Mouse (Mus musculus): Measurements from ENCODE around the gene Zmynd12. TPM values are rescaled to one million over a fixed set of nuclear protein-coding genes. Genes with fewer than 3 reads are reported as not detected.

Gene Zmynd12
- polyA plus RNA-seq, 1 experiment from 2014 or later: not detected

DNA sequence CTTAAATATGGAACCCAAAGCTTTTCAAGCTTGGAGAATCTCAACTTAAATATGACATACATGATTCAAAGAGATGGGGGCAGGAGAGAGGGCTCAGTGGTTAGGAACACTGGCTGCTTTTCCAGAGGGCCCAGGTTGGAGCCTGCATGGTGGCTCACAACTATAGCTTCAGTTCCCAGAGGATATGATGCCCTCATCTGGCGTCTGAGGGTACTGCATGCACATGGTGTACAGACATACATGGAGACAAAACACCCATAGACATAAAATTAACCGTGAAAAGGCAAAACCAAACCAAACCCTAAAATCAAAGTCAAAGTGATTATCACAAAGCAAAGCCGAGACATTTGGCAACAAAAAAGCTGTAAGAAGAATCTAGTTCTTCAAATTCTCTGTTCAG, 68.2 kb downstream of the Zmynd12 start:
- H3K27ac ChIP-seq (replicated peaks): no peak overlapping the region
- DNase-seq (ENCODE audit: low spot score): peak; percentile 30
- peaks cover 44% of the 10 kb centered on the region for H3K27me3 ChIP-seq (ENCODE audit: low read depth, poor library complexity, severe bottlenecking)
- no peaks in the 10 kb centered on the region for H3K36me3 ChIP-seq
- H3K9me3 ChIP-seq (replicated peaks): no peaks in the 10 kb centered on the region
- H3K4me3 ChIP-seq: no peak overlapping the region
- WGBS: 82% methylated on average over 3 of the region's 3 CpGs
- H3K4me1 ChIP-seq: peaks cover 17% of the 10 kb centered on the region

DNA sequence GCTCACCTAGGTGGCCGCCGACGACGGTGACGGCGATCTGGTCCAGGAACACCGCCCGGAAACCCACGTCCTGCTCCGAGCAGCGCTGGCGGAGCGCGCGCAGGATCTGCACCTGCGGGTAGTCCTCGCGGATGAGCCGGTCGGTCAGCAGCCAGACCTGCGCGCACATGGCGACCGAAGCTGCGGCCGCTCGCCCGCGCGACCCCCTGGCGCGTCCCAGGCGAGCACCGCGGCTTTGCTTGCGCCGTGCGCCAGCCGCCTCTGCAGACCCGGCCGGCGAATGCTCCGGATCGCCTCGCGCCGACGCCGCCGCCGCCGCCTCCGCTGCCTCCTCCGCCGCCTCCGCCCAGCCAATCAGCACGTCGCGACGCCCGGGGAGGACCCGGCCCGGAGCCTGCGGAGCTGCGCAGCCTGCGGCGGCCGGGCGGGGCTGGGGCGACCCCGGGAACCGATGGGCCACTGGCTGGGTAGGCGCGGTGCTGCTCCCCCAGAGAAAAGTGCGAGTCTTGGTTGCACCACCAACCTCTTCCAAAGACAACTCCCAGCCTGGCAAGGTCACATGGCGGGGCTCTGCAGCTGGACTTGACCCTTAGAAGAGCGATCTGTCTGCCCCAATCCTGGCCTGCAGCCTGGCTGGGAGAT, 69.8 kb downstream of the Zmynd12 start, which contains the start of gene Rimkla:
Rimkla (minus strand) TSS at position 338 of the 642 bp plus-strand sequence.
- H3K27ac ChIP-seq (replicated peaks): peak within 1 kb of the TSS; percentile 86
- DNase-seq (ENCODE audit: low spot score): peak; percentile 84
- H3K9me3 ChIP-seq (replicated peaks): no peaks in the 10 kb centered on the region
- peaks cover 17% of the 10 kb centered on the region for H3K4me1 ChIP-seq
- peak within 1 kb of the TSS; percentile 73 for H3K4me3 ChIP-seq
- peaks cover 49% of the 10 kb centered on the region for H3K27me3 ChIP-seq (ENCODE audit: low read depth, poor library complexity, severe bottlenecking)
- no peaks in the 10 kb centered on the region for H3K36me3 ChIP-seq
- under 1% methylated on average over 59 of the region's 77 CpGs for WGBS

DNA sequence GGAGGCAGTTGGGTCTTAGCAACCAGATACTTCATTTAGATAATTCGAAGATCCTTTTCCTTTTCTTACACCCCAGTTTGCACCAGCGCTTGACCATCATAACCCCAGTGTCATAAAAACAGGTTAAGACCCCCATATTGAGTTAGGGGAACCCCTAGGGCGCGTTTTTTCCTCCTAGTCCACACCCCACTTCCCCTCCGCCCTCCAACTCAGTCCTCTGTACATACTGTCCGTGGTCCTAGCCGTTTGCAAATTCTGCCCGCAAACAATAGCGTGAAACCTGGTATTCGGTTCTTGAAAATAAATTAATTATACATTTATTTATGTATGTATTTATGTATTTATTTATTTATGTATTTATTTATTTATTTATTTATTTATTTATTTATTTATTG, 70.3 kb downstream of the Zmynd12 start:
- WGBS: 36% methylated on average over 10 of the region's 10 CpGs
- peaks cover 17% of the 10 kb centered on the region for H3K4me1 ChIP-seq
- H3K27me3 ChIP-seq (ENCODE audit: low read depth, poor library complexity, severe bottlenecking): peaks cover 49% of the 10 kb centered on the region
- H3K27ac ChIP-seq (replicated peaks): peak overlapping the region; percentile 86
- H3K36me3 ChIP-seq: no peaks in the 10 kb centered on the region
- no peaks in the 10 kb centered on the region for H3K9me3 ChIP-seq (replicated peaks)
- no peak for DNase-seq (ENCODE audit: low spot score)
- peak overlapping the region; percentile 73 for H3K4me3 ChIP-seq

DNA sequence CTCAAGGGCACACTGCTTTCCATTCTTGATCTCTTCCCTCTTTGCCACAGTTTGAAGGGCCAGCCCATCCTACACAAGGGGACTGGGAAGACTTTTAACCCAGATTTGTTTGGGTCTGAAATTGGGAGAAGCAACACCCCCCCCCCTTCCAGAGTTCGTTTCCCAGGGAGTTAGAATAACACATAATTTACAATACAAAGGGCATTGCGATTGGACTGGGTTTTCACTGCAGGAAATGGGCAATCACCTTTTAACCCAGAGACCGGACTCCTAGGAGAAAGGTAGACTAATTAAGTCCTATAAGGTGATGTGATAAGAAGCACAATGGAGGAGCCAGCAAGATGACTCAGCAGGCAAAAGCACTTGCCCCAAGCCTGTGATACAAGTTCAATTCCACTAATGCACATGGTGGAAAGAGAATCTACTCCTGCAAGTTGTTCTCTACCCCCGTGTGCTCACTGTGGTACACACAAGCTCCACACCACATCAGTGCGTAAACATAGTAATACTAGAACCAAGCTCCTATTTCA, 75.8 kb downstream of the Zmynd12 start:
- 74% methylated on average over 5 of the region's 5 CpGs for WGBS
- H3K4me1 ChIP-seq: no peaks in the 10 kb centered on the region
- H3K27me3 ChIP-seq (ENCODE audit: low read depth, poor library complexity, severe bottlenecking): peaks cover 22% of the 10 kb centered on the region
- no peaks in the 10 kb centered on the region for H3K36me3 ChIP-seq
- DNase-seq (ENCODE audit: low spot score): no peak
- H3K9me3 ChIP-seq (replicated peaks): no peaks in the 10 kb centered on the region
- no peak overlapping the region for H3K27ac ChIP-seq (replicated peaks)
- no peak overlapping the region for H3K4me3 ChIP-seq

DNA sequence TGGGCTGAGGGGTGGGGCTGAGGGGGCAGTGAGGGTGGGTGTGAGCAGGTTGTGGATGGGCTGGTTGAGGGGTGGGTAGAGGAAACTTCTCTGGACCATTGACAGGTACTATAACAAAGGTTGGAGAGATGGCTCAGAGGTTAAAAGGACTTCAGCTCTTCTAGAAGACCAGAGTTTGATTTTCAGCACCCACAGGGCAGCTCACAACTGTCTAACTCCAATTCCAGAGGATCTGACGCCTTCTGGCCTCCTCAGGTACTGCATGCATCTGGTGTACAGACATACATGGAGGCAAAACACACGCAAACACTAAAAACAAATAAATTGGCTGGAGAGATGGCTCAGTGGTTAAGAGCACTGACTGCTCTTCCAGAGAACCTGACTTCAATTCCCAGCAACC, 89.0 kb downstream of the Zmynd12 start:
- Histone ChIP-seq H3K27ac (replicated peaks) (no peak overlapping the region), H3K36me3 (no peaks in the 10 kb centered on the region), H3K27me3 (ENCODE audit: low read depth, poor library complexity, severe bottlenecking) (no peaks in the 10 kb centered on the region), H3K4me1 (no peaks in the 10 kb centered on the region), H3K9me3 (replicated peaks) (no peaks in the 10 kb centered on the region), H3K4me3 (no peak overlapping the region)
- 63% methylated on average over 2 of the region's 2 CpGs for WGBS
- DNase-seq (ENCODE audit: low spot score): no peak

DNA sequence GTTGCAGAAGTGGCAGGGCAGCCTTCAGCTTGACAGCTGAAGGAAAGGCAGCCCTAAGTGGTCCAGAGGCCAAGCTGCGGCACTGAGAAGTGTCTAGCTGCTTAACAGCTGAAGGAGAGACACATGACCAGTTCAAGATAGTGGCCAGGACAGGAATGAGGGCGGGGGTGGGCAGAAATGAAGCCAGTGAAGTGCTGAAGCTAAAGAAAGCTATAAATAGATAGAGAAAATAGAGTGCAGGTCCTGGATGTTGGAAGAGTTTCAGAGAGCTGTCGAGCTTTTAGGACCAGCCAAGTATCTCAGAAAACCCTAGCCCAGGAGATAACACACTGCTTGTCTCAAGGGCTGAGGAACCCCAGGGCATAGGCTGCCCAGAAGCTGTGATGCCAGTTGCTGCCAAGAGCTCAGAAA, 90.1 kb downstream of the Zmynd12 start:
- 82% methylated on average over 3 of the region's 3 CpGs for WGBS

More for the DNA sequence above, 90.1 kb downstream of the Zmynd12 start:
- H3K9me3 ChIP-seq (replicated peaks): no peaks in the 10 kb centered on the region
- H3K36me3 ChIP-seq: no peaks in the 10 kb centered on the region
- H3K27ac ChIP-seq (replicated peaks): no peak overlapping the region
- no peak for DNase-seq (ENCODE audit: low spot score)
- no peak overlapping the region for H3K4me3 ChIP-seq
- no peaks in the 10 kb centered on the region for H3K27me3 ChIP-seq (ENCODE audit: low read depth, poor library complexity, severe bottlenecking)
- no peaks in the 10 kb centered on the region for H3K4me1 ChIP-seq

Other genes with a start within 250 kb of the Zmynd12 start
- 13.1 and 13.3 TPM in 2 replicates for gene Zfp691, start 248.6 kb upstream of the Zmynd12 start, polyA plus RNA-seq (2016; fragmentation: Nextera tagmentation; extraction: Ambion mirVana)
- 8.2 and 9.7 TPM in 2 replicates for gene Ermap, start 232.8 kb upstream of the Zmynd12 start, polyA plus RNA-seq (2016; fragmentation: Nextera tagmentation; extraction: Ambion mirVana)
- gene Svbp, start 227.5 kb upstream of the Zmynd12 start, polyA plus RNA-seq (2016; fragmentation: Nextera tagmentation; extraction: Ambion mirVana): 152 and 156 TPM in 2 replicates
- 0.09 TPM in 1 of 2 replicates, not detected in the other for gene Tmem269, start 204.6 kb upstream of the Zmynd12 start, polyA plus RNA-seq (2016; fragmentation: Nextera tagmentation; extraction: Ambion mirVana)
- gene AU022252, start 190.1 kb upstream of the Zmynd12 start, polyA plus RNA-seq (2016; fragmentation: Nextera tagmentation; extraction: Ambion mirVana): 37.3 and 41.3 TPM in 2 replicates
- 15.9 and 19.1 TPM in 2 replicates for gene P3h1, start 189.9 kb upstream of the Zmynd12 start, polyA plus RNA-seq (2016; fragmentation: Nextera tagmentation; extraction: Ambion mirVana)
- 0.12 and 0.17 TPM in 2 replicates for gene Cldn19, start 167.4 kb upstream of the Zmynd12 start, polyA plus RNA-seq (2016; fragmentation: Nextera tagmentation; extraction: Ambion mirVana)
- gene Ybx1, start 128.2 kb upstream of the Zmynd12 start, polyA plus RNA-seq (2016; fragmentation: Nextera tagmentation; extraction: Ambion mirVana): 1,019 and 1,063 TPM in 2 replicates
- gene Ppih, start 102.3 kb upstream of the Zmynd12 start, polyA plus RNA-seq (2016; fragmentation: Nextera tagmentation; extraction: Ambion mirVana): 133 and 150 TPM in 2 replicates
- gene Ccdc30, start 7.3 kb upstream of the Zmynd12 start, polyA plus RNA-seq (2016; fragmentation: Nextera tagmentation; extraction: Ambion mirVana): 9.0 and 9.1 TPM in 2 replicates
- gene Ppcs, start 394 bp upstream of the Zmynd12 start, polyA plus RNA-seq (2016; fragmentation: Nextera tagmentation; extraction: Ambion mirVana): 24.0 and 27.5 TPM in 2 replicates
- gene Rimkla, start 69.8 kb downstream of the Zmynd12 start, polyA plus RNA-seq (2016; fragmentation: Nextera tagmentation; extraction: Ambion mirVana): 3.8 and 5.0 TPM in 2 replicates
- 18.1 and 20.1 TPM in 2 replicates for gene Foxj3, start 114.2 kb downstream of the Zmynd12 start, polyA plus RNA-seq (2016; fragmentation: Nextera tagmentation; extraction: Ambion mirVana)
- 2.7 and 2.8 TPM in 2 replicates for gene Frg2f1, start 116.7 kb downstream of the Zmynd12 start, polyA plus RNA-seq (2016; fragmentation: Nextera tagmentation; extraction: Ambion mirVana)
- gene Guca2a, start 214.9 kb downstream of the Zmynd12 start, polyA plus RNA-seq (2016; fragmentation: Nextera tagmentation; extraction: Ambion mirVana): not detected in 2 replicates
- not detected in 2 replicates for gene Guca2b, start 236.1 kb downstream of the Zmynd12 start, polyA plus RNA-seq (2016; fragmentation: Nextera tagmentation; extraction: Ambion mirVana)

Measured in midbrain, embryonic 10.5 days (tissue).